Mouse (Mus musculus) gastrocnemius, postnatal 4 days (tissue): ENCODE measurements around the gene 6430548M08Rik. TPM values are rescaled to one million over a fixed set of nuclear protein-coding genes. Genes with fewer than 3 reads are reported as not detected.

ENCODE experiments used
- DNase-seq, 2 experiments: peaks; one replicate each; pipeline ENCODE4 v3.0.0; 2021 to 2022; ENCODE audit warnings: low spot score in 2 of 2, mixed read lengths in 2 of 2
- total RNA-seq, 2 experiments: library from RNA; stranded (reverse); gene quantifications; 2 replicates each; pipeline ENCODE4 v1.2.3; 2021

The 6430548M08Rik gene
- total RNA-seq, 2 experiments from 2014 or later: 13.0 to 14.2 TPM

GRCm38 (mm10) chr8:120104721-120105272 is 9.2 kb upstream of the 6430548M08Rik start:
- DNase-seq: peak in 1 of 2 experiments; percentile 50

- no peak for DNase-seq
These were observed 4.8 kb upstream of the 6430548M08Rik start for GRCm38 (mm10) chr8:120109149-120109548.

- DNase-seq: no peak
These were observed 3.0 kb upstream of the 6430548M08Rik start for GRCm38 (mm10) chr8:120110966-120111365.

DNA sequence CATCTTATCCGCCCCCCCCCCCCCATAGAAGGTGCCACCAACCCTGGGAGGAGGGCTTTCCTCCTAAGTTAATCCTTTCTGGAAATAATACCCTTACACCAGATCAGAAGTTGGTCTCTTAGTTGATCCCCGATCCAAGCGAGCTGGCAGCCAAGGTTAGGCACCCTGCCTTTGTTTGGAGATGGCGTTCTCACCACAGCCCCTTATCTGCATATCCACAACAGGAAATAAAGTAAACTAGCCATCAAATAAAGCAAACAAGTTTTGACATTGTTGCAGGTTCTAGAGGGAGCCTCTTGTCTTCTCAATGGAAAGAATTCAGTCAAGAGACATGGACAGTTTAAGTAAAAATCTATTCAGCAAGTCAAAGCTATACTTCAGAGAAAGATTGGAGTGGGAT is 2.6 kb upstream of the 6430548M08Rik start:
- DNase-seq: no peak

- DNase-seq: no peak
These were observed 1.4 kb upstream of the 6430548M08Rik start for GRCm38 (mm10) chr8:120112535-120112934.

DNA sequence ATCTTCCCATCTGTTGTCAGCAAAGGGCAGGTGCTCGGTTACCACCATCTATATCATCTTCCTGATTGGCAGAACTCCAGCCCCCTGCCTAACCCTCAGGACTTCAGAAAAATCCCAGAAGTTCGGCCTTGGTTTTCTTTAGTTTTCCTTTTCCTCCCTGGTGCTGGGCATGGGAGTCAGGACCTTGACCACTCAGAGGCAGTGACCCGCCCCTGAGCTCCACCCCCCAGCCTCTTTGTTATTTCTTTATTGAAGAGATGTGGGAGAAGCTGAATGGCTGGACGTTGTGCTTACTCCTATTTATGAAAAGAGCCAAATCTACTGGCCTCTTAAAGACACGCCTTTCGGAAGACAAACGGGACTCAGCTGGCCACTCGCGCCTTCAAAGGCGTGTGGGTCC is 646 bp upstream of the 6430548M08Rik start:
- DNase-seq: peak in 1 of 2 experiments; percentile 59

GRCm38 (mm10) chr8:120114315-120114841 is 426 bp downstream of the 6430548M08Rik start:
- DNase-seq: peak in 1 of 2 experiments; percentile 55

GRCm38 (mm10) chr8:120116600-120116999 is 2.6 kb downstream of the 6430548M08Rik start:
- DNase-seq: no peak

DNA sequence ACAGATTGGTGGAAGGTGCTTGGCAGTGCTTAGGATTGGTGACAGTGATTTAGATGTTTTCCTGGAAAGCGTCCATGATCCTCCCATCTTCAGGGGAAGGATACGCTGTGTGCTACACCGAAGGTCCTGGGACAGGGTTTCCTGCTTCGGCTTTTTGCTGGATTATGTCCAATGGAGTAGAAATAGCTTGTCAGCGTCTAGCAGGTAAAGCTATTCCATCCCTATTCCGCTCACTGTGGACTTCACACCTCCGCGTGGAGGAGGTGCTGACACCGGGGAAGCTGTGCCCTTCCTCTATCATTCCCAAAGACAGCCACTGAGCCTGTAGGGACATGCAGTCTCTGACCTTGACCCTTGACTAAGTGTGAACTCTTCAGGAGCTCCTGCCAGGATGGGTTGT is 4.2 kb downstream of the 6430548M08Rik start:
- DNase-seq: no peak

- DNase-seq: no peak
These were observed 4.9 kb downstream of the 6430548M08Rik start for GRCm38 (mm10) chr8:120118847-120119246.

GRCm38 (mm10) chr8:120119429-120119828 is 5.5 kb downstream of the 6430548M08Rik start:
- no peak for DNase-seq

GRCm38 (mm10) chr8:120119931-120120330 is 6.0 kb downstream of the 6430548M08Rik start:
- DNase-seq: no peak

GRCm38 (mm10) chr8:120120951-120121350 is 7.0 kb downstream of the 6430548M08Rik start:
- DNase-seq: no peak

DNA sequence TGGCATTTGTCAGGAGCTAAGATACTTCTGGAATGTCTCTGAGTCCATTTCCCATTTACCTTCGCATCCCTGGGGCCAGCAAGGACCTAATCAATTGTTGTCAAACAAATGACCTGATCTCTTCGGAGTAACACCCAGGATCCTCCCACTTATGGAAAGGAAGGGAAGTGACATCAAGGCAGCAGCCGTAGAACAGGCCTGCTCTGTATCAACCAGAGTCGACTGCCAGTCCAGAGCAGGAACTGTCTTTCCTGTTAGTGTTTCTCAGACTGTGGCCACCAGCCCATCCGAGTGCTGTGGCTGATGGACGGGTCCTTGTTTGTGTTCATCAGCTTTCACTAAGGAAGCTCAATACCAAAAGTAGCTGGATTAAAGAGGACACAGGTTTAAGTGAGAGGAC is 10.3 kb downstream of the 6430548M08Rik start:
- DNase-seq: no peak

GRCm38 (mm10) chr8:120124836-120125389 is 11.0 kb downstream of the 6430548M08Rik start:
- DNase-seq: no peak

- no peak for DNase-seq
These were observed 12.6 kb downstream of the 6430548M08Rik start for GRCm38 (mm10) chr8:120126357-120127161.

DNA sequence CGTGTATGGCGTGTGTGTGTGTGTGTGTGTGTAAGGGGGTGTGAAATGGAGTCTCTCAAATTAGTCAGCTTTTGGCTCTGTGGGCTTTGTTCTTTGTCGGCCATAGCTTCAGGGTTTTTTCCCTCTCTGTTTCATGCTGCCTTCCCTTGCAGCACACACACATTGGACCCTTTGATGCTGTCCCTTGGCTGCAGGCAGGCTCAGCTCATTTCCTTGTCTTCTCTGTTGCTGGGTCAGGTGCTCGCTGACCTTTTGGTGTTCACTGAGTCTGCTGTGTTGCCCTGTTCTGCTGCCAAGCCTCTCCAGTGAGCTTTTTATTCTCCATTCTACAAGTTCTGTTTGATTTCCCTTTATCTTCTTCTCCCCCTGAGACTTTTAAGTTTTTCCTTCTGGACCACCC is 15.6 kb downstream of the 6430548M08Rik start:
- no peak for DNase-seq

GRCm38 (mm10) chr8:120131158-120131557 is 17.2 kb downstream of the 6430548M08Rik start:
- no peak for DNase-seq

- DNase-seq: no peak
These were observed 19.2 kb downstream of the 6430548M08Rik start for GRCm38 (mm10) chr8:120133169-120133568.

DNA sequence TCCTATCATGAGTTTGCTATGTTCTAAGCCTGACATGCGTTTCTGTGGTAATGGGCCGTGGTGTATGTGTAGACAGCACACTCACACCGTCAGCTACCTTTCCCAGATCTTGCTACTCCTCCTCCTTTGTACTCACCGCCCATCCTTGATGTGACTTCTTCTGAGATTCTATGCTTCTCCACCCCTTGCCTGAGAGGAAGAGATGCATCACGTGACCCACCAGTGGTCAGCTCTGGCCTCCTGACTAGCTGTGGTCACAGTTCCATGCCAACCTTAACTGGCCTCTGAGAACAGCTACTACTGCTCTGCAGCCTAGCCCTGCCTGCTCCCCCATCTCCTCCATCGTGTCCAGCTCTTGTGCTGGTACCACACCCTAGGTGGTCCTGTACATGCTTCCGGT is 21.7 kb downstream of the 6430548M08Rik start:
- DNase-seq: no peak

DNA sequence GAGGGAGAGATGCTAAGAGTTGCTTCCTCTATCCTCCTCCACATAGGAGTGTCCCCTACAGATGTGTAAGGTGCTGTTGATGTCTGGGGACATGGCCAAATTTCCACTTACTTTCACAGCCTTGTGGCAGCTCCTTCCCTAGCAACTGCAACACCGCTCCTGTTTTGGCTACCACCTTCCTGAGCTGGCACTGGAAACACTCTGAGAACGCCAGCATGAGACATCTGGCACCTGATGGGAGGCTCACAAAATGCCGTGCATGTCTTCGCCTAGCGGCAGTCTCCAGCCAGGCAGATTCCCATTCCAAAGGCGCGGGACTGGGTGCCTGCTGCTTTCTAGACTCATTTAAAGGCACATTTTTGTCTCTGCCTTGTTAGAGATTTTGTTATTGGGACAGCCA is 22.7 kb downstream of the 6430548M08Rik start:
- no peak for DNase-seq

- DNase-seq: no peak
These were observed 25.0 kb downstream of the 6430548M08Rik start for GRCm38 (mm10) chr8:120138958-120139357.
